Mouse (Mus musculus): ENCODE results near the gene Lnx1.

The Lnx1 gene

DNA sequence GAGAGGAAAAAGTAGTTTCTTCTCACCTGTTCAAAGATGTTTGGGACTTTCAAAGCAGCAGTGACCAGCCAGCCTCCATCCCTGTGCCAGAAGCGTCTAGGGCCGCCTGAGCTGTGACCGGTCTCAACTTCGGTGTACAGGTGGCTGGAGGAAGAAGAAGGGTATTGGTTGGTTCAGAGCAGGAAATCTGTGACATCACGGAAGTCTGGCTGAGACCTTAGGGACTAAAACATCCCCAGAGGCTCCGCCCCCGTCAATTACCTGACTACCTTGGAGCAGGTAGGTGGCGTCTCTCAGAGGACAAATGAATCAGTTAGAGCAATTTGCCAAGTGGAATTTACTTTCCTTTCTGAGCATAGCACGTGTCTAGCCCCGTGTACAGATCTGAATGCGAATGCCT is at the start of gene Lnx1:
TSS of gene Lnx1 (minus strand) at position 147 of the 400 bp plus-strand sequence.
- in situ Hi-C loops (cut with MboI) = no loop called here

DNA sequence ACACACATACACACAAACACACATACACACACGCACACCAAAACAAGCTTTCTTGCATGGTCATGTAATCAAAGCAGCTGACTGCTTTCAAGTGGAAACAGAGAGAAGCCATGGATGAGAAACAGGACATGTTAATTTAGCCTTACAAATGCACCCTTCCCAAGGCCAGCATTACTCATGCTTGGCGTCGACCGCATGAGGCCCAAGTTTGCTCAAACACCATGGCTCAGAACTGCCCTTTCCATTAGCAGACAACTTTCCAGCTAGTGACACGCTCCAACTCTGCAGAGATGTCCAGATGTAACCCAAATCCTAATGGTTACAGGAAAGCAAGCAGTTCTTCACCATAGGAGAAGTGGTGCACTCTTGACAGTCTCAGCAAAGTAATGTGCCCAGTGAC is 47.8 kb upstream of the Lnx1 start:
- in situ Hi-C loops (cut with MboI) = no loop called here

DNA sequence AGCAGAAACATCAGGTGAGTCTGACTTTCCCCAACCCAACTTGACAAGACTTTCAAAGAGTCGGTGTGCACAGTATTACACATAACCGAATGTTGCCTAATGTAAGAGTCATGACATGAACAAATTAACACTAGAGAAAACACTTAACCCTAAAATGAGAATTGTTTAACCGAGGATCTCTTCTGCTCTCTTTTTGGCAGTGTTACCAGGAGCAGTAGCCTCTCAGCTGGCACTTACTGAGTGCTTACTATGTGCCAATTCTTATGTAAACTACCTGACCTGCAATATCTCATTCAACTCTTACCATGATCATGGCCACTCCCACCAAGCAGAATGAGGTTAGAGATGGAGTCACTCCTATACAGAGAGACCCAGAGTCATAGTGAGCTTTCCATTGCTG is 44.8 kb upstream of the Lnx1 start:
- in situ Hi-C loops (cut with MboI) = no loop called here

DNA sequence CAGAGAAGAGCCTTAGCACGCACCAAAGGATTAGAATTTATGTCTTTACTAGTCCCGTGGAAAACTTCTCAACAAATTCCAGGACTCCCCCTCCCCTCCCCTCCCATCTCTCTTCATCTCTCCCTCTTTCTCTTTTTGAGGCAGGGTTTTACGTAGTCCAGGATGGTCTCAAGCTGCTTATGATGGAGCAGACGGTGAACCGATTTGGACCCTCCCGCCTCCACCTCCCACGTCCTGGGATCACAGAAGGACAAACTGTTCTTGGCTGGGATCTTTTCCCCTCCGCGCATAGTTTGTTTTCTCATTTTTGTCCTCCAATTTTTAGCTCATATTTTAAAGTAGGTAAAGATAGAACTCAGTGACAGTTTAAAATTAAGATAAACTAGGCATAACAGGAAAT is 38.2 kb upstream of the Lnx1 start:
- in situ Hi-C loops (cut with MboI) = no loop called here

DNA sequence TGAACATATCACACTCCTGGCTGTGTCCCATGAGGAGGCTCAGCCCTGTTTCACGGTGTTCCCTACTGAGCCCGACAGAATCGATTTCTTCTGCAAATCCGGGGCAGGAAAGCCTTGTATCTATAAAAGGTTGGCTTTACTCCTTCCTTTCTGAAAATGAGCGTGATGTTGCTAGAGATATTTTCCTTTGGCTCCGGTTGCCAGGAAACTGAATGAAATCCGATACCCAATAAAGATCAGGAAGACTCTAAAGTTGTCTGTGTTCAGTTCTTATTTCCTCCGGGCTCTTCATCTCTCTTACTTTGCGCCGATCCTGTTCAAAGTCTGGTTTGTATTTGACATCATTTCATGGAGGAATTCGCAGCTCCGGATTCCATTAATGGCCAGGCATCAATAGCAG is 36.7 kb upstream of the Lnx1 start:
- in situ Hi-C loops (cut with MboI) = no loop called here

DNA sequence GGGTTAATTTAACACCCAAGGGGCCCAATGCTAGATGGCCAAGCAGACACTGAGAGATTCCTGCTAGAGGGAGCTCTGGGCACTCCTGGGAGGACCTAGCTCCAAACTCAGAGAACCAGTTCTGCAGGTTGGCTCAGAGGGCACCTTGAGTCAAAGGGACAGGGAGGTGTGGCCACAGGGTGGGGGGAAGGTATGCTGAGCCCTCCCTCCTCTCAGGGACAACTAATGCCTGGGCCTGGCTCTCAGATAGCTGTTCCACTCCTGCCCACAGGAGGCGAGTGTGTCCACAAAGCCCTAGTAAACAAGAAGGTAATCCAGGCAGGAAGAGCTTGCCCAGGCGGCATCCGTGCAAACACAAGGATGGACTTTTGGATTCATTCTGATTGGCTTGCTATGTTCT is 35.6 kb upstream of the Lnx1 start:
- in situ Hi-C loops (cut with MboI) = no loop called here

DNA sequence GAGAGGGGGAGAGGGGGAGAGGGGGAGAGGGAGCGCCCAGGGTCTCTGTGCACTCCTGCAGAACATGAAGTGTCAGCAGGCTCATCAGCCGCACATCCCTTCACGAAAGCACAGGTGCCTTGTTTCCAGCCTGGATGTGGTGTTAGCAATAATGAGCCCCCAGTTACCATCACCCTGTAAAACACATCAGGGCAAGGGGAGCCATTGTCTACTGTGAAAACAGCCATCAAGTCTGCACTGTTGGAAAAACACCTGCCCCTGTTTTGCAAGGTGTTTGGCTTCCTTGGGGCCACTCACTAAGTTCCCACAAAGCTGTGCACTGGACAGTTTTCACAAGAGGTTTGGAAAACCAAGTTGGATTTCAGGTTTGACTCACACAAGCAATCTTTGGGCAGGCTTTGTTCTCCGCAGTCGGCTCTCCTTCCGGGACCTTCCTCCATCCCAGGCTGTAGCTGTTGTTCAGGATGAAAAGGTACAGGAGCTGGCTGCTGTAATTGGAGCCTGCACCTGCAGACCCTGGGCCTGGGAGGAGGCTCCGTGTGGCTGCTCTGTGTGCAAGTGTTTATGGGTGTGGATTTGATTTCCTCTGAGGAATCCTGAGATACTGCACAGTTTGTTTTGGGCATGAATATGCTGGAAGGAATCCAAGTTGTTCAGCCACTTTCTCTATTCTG is 31.3 kb upstream of the Lnx1 start:
- in situ Hi-C loops (cut with MboI) = no loop called here

DNA sequence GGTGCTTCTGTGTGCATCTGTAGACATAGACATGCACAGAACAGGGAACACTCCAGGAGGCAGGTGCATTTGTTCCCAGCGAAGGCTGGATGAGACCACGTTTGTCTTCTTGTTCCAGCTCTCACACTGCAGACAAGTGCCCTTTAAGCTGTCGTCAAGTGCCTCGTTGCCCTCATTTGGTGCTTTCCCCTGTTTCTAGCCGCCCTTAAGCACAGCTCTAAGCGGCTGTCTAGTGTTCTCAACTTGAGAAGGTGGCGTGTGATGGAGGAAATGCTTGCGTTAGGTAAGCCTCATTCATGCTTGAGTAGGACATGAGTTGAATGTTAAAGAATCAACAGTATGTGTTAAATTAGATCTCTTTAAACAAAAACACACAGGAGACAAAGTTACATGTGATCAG is 29.9 kb upstream of the Lnx1 start:
- in situ Hi-C loops (cut with MboI) = no loop called here

DNA sequence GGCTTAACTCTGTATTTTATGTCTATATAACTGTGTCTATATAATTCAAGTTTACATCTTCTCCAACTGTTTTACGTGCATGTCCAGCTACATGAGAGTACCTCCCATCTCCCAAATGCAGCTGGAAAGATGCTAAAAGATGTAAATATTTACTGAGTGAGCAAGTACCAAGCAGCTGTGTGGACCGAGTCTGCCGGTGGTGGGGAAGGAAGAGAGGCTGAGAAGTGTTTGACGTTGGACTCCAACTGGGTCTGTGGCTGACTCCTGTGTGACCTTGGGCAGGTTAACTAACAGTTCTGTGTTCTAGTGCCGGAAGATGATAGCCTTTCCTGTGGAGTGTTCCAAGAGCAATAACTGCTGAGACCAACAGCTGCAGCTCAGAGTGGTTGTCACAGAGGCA is 27.9 kb upstream of the Lnx1 start:
- in situ Hi-C loops (cut with MboI) = no loop called here

DNA sequence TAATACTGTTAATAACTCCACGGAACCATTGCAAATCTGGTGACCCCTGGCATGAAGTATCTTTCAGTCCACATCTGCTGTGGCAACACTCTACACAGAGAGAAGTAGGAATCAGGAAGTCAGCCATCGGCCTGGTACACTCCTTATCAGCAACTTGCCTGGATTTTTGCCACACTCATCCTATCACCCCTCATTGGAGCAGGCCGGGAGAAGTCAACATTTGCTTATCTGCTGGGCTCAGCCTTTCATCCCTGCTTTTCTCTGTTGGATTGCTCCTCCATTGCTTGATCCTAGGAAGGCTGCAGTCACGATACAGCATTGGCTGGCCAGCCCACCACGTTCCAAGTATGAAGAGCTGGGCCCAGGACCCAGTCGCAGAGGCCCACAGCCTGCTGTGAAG is 26.9 kb upstream of the Lnx1 start:
- in situ Hi-C loops (cut with MboI) = no loop called here

DNA sequence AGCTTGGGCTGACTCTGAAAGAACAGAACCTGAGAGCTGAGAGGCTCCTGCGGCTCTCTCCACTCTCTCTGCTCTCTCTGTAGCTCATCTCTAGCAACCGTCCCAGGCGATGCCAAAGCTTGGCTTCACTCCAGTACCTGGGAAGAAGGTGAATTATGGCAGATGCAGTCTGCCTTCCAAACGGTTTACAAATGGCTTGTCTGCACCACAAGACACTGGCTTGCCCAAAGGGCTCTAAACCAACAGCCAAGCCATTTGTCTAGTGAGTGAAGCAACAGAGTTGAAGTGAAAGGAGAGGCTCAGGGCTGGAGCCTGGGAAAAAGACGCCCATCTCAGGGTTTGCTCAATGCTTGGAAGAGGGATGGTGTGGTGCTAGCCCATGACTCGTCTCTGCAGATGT is 25.5 kb upstream of the Lnx1 start:
- in situ Hi-C loops (cut with MboI) = no loop called here

DNA sequence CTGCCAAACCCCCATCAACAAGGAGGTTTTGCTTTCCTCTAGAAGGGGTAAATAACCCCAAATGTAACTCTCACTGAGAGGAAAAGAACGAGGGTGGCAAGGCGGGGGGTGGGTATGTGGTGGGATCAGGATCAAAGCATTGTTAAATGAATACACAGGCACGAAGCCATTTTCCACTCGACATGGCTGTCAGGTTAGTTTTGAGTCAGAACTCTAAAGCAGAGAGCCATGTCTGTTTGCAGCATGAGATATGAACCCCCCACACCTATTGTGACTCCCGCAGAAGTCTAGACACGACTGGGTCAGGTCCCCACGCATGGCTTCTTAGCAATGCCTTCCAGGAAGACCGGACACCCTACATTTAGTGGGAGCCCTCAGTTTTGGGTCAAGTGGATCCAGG is 24.6 kb upstream of the Lnx1 start:
- in situ Hi-C loops (cut with MboI) = no loop called here

DNA sequence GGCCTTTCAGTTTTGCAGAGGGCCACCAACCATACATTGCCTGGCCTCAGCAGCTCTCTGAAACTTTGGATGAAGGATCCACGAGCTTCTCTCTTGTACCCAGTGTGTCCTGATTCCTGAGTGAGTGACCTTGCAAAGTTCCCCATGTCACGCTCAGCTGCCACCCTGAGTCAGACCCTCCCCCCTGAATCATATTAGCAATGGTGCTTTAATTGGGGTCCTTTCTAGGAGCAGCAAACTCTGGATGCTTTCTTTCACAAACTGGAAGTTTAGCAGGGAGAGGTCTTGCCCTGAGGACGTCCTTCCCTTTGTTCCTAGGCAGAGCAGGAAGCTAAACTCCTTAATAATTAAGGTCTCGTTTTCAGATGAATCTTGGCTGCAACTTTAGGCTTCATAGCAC is 22.8 kb upstream of the Lnx1 start:
- in situ Hi-C loops (cut with MboI) = no loop called here

DNA sequence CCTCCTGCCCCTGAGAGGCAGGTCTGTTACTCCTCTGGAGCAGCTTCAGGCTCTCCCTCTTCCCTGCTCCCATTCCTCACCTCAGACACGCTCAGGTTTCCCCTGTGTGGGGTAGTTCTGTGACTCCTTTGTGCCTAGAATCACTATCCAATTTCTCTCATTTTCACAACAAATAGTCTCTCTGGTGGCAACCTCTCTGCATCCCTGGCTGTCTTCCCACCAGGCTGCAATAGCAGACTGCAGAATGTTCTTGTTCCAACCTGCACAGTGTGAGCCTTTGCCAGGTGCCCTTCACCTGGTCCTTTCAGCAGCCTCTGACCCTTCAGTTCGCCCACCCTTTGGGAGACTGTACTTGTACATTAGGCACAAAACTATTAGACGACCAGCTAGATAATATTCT is 19.1 kb upstream of the Lnx1 start:
- in situ Hi-C loops (cut with MboI) = no loop called here

DNA sequence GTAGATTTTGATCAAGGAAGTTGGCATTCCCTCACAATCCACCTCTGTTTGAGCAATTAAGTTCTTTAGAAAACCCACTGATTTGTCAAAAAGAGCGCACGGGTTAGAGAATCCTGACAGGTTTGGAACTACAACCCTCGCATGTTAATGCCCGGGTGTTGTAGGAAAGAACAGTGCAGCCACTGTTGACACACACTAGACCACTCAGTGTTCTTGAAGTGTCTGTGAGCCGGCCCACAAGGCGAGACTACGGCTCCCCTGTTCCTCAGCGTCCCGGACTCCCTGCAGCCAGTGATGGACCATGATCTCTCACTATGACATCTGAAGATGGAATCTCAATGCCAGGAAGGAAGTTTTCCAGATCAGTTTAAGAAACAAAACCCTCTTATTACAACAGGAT is 17.9 kb upstream of the Lnx1 start:
- in situ Hi-C loops (cut with MboI) = no loop called here

DNA sequence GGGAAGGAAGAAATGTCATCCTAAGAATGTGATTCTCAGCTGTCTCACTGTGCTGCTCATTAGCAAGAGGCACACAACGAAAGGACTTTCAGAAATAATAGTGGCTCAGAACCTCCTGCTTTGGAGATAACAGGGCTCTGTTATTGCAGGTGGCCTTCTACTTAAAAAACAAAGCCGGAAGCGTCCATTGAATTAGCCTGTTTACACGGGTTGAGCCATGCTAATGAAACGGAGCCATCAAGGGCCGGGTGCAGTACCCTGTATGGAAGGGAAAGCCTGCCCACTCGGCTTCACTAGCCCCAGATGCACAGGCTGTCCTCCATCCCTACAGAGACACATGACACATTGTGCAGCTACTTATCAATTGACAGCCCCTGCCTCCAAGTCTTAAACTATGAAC is 13.5 kb upstream of the Lnx1 start:
- in situ Hi-C loops (cut with MboI) = no loop called here

DNA sequence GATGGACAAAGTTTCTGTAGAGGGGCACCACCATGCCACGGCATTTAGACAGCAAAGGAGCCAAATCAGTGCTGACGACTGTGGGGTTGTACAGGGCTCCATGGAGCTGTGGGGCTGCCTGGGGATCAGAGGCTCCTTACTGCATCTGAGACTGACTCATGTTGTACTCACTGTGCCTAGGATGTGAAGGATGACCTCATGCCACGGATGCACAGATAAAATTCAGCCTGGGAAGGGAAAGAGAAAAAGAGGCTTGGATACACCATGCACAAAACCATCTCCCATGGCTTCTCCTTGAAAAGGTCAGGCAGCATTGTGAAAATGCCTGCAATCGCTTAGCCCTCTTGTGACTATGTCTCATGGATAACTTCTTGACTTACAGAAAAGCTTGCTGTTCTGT is 10.1 kb upstream of the Lnx1 start:
- in situ Hi-C loops (cut with MboI) = no loop called here

DNA sequence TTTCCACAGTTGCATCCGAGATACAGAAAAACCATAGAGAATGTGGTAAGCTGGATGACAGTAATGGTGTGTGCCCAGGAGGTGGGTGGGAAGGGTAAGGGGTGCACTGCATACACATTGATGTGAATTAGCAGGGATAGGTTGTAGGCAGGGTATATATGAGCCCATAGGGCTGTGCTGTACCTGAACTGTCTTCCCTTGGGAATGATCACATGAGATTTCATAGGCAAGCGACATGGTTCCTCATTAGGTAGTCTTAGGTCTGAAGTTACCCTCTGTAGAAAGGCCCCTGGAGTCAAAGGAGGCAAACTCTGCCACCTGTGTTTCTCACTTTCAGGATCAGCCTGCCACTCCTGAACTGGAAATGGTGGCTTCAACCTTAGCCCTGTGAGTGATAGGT is 9.3 kb upstream of the Lnx1 start:
- in situ Hi-C loops (cut with MboI) = no loop called here

DNA sequence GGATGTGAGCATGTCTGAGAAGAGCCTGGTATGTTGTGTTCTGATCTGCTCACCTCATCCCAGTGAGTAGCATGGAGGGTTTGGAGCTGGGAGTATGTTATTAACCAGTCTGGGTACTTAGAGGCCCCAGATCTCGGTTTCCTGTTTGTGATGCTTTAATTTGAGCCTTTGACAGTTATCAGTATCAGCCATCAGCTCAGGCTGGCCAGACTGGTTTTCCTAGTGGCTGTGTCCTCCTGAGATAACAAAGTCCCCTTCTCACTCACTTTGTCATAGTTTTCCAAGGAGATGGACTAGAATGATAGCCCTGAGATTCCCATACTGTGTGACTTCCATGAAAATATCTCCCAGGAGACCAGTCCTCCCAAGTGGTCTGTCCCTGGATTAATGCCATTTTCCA is 8.3 kb upstream of the Lnx1 start:
- in situ Hi-C loops (cut with MboI) = no loop called here

DNA sequence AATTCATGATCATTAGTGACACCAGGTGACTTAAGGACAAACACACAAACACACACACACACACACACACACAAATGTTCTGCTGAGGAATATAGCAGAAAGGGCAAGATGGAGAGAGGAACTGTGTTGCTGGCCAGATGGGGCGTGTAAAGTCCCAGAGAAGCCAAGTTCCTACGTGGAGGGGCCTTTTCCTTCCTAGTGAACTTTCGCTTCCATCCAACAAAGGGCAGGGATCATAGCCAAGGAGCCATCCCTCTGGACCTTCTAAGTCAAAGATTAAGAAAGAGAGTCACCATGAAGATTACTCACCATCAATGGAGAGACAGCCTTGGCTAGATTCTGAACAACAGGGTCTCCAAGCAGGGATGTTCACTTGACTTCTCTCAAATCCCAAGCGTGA is 7.5 kb upstream of the Lnx1 start:
- in situ Hi-C loops (cut with MboI) = no loop called here

DNA sequence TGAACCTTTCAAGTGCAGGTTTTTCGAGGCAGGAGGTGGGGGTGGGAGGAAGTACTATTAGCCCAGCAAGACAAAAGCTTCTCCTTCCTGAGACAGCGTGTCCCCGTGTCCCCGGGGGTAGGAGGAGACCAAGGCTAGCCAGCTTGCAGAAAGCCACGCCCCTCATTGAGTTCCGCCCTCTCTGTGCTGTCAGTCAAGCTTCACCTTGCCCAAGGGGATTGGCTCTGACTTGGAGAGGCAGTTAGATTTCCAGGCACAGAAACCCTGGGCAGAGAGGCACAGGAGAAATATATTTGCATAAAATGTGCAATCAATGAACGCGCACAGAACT is 1.7 kb upstream of the Lnx1 start:
- in situ Hi-C loops (cut with MboI) = no loop called here

DNA sequence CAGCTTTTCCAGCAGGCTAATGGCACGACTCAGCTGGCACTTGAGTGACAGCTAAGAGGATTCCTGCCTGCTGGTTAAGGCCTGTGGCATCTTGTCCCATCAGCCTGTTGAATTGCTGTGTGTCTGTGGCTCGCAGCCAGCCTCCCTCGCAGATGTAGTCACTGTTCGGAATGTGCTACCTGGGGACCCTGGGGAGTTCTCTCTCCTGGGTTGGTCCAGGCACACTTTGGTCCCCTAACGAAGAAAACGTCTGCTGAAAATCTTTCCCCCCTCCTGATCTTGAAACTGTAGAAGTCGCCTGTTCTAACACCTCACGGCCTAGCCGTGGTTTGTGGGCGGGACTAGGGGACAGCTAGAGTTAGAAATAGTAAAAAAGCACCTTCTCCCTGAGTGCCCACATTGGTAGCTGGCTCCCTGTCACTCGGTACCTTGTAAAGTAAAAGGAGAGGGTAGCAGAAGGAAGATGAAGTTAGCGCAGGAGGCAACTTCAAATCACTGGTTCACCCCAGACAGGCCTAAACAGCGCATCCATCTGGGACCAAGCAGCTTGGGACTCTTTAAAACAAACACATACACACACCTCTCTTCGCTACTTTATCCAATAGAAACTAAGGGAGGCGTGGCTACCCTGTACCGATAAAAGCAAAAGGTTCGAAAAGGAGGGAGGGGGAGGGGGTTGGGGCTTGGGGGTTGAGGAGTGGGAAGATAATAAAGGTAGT is 1.2 kb upstream of the Lnx1 start:
- in situ Hi-C loops (cut with MboI) = no loop called here

DNA sequence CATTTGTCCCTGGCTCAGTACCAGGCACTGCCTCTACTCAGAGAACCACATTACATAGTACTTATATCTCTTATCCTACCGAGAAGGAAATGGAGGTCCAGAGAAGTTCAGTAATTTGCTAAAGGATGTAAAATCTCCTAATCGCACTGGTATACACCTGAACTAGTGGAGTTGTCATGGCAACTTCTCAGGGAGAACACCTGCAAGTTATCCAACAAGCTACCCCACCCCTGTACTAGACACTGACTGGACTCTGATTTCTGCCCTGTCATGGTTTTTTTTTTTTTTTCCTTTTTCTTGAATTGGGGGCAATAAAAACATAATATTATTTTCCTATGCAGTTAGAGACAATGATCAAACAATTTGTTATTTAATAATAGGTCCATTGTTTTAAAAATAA is 1.8 kb downstream of the Lnx1 start:
- in situ Hi-C loops (cut with MboI) = no loop called here

DNA sequence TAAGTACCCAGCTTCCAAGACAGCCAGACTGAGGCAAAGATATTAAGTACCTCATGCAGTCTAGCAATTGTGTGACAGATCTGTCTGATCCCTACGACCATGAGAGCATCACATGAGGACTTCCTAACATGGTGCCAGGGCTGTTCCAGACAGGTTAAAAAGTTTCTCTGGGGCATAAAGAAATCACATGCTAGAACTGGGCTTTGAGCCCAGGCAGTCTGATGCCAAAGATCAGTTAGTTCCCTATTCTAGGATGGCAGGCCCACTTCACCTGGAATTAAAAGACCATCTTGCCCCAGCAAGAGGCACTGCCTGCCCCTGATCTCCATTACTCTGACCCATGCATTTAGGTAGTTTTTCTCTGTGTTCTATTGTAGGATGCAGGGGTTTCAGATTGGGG is 3.0 kb downstream of the Lnx1 start:
- in situ Hi-C loops (cut with MboI) = no loop called here

All from mature B cell (primary cell).